Mouse (Mus musculus): Measurements from ENCODE around the gene Ccng2. TPM values are rescaled to one million over a fixed set of nuclear protein-coding genes. Genes with fewer than 3 reads are reported as not detected.

Ccng2 gene
- 12.5 and 13.3 TPM in 2 replicates for polyA plus RNA-seq (2015; fragmentation: Nextera tagmentation; extraction: Ambion mirVana)

GRCm38 (mm10) chr5:93266883-93267704 lies at the start of gene Ccng2:
Gene Ccng2 (plus strand): TSS chr5:93267257.
- Histone ChIP-seq H3K9ac (replicated peaks) (peak within 1 kb of the TSS; percentile 97), H3K4me1 (ENCODE audit: insufficient read depth) (peaks cover 11% of the 10 kb centered on the region), H3K27ac (ENCODE audit: low read depth) (peak within 1 kb of the TSS; percentile 95), H3K27me3 (ENCODE audit: insufficient read depth, low read length) (no peaks in the 10 kb centered on the region), H3K4me3 (ENCODE audit: low read depth, low read length) (peak within 1 kb of the TSS; percentile 93), H3K4me2 (ENCODE audit: low read depth, low read length) (peak within 1 kb of the TSS; percentile 79), H3K9me3 (ENCODE audit: low read length) (no peaks in the 10 kb centered on the region), H3K36me3 (replicated peaks; ENCODE audit: insufficient read depth, low read length) (peaks cover 21% of the 10 kb centered on the region)
- under 1% methylated on average over 54 of the region's 54 CpGs for WGBS (ENCODE audit: insufficient replicate concordance)
- peak; percentile 92 for DNase-seq
- ATAC-seq, result peak; percentile 91
- TF ChIP-seq EP300 (IDR thresholded peaks at IDR 0.05; ENCODE audit: low read depth) (peak; percentile 83), CTCF (IDR thresholded peaks at IDR 0.05; ENCODE audit: low read depth) (peak; percentile 44)

- H3K4me3 ChIP-seq (ENCODE audit: low read depth, low read length), result no peak overlapping the region
- H3K36me3 ChIP-seq (replicated peaks; ENCODE audit: insufficient read depth, low read length), result no peaks in the 10 kb centered on the region
- no peak for DNase-seq
- no peak overlapping the region for H3K27ac ChIP-seq (ENCODE audit: low read depth)
- TF ChIP-seq CTCF (IDR thresholded peaks at IDR 0.05; ENCODE audit: low read depth) (no peak), EP300 (IDR thresholded peaks at IDR 0.05; ENCODE audit: low read depth) (no peak)
- H3K4me1 ChIP-seq (ENCODE audit: insufficient read depth), result no peaks in the 10 kb centered on the region
- H3K27me3 ChIP-seq (ENCODE audit: insufficient read depth, low read length), result no peaks in the 10 kb centered on the region
- no peak overlapping the region for H3K4me2 ChIP-seq (ENCODE audit: low read depth, low read length)
- no peaks in the 10 kb centered on the region for H3K9me3 ChIP-seq (ENCODE audit: low read length)
- no peak for ATAC-seq
- H3K9ac ChIP-seq (replicated peaks), result no peak overlapping the region
- WGBS (ENCODE audit: insufficient replicate concordance), result 67% methylated on average over 3 of the region's 3 CpGs
These were observed 48.7 kb upstream of the Ccng2 start for GRCm38 (mm10) chr5:93218375-93218774.

GRCm38 (mm10) chr5:93221661-93222060 lies 45.4 kb upstream of the Ccng2 start:
- no peaks in the 10 kb centered on the region for H3K27me3 ChIP-seq (ENCODE audit: insufficient read depth, low read length)
- H3K9me3 ChIP-seq (ENCODE audit: low read length), result no peaks in the 10 kb centered on the region
- no peaks in the 10 kb centered on the region for H3K4me1 ChIP-seq (ENCODE audit: insufficient read depth)
- no peak overlapping the region for H3K27ac ChIP-seq (ENCODE audit: low read depth)
- TF ChIP-seq EP300 (IDR thresholded peaks at IDR 0.05; ENCODE audit: low read depth), result no peak
- no peak for TF ChIP-seq CTCF (IDR thresholded peaks at IDR 0.05; ENCODE audit: low read depth)
- H3K36me3 ChIP-seq (replicated peaks; ENCODE audit: insufficient read depth, low read length), result no peaks in the 10 kb centered on the region
- no peak for DNase-seq
- ATAC-seq, result no peak
- H3K9ac ChIP-seq (replicated peaks), result no peak overlapping the region
- no peak overlapping the region for H3K4me3 ChIP-seq (ENCODE audit: low read depth, low read length)
- no peak overlapping the region for H3K4me2 ChIP-seq (ENCODE audit: low read depth, low read length)
- WGBS (ENCODE audit: insufficient replicate concordance), result 65% methylated on average over 3 of the region's 3 CpGs

GRCm38 (mm10) chr5:93224549-93224948 lies 42.5 kb upstream of the Ccng2 start:
- Histone ChIP-seq H3K4me3 (ENCODE audit: low read depth, low read length) (no peak overlapping the region), H3K4me1 (ENCODE audit: insufficient read depth) (peaks cover 7% of the 10 kb centered on the region; the same call in 1 of the 2 replicates), H3K9ac (replicated peaks) (no peak overlapping the region), H3K9me3 (ENCODE audit: low read length) (no peaks in the 10 kb centered on the region), H3K27ac (ENCODE audit: low read depth) (no peak overlapping the region), H3K36me3 (replicated peaks; ENCODE audit: insufficient read depth, low read length) (no peaks in the 10 kb centered on the region), H3K27me3 (ENCODE audit: insufficient read depth, low read length) (no peaks in the 10 kb centered on the region), H3K4me2 (ENCODE audit: low read depth, low read length) (no peak overlapping the region)
- ATAC-seq (no peak), DNase-seq (no peak)
- TF ChIP-seq EP300 (IDR thresholded peaks at IDR 0.05; ENCODE audit: low read depth) (no peak), CTCF (IDR thresholded peaks at IDR 0.05; ENCODE audit: low read depth) (no peak)
- 75% methylated on average over 2 of the region's 2 CpGs for WGBS (ENCODE audit: insufficient replicate concordance)

- Histone ChIP-seq H3K4me2 (ENCODE audit: low read depth, low read length) (no peak overlapping the region; the same call in 1 of the 2 replicates), H3K27me3 (ENCODE audit: insufficient read depth, low read length) (no peaks in the 10 kb centered on the region), H3K9me3 (ENCODE audit: low read length) (no peaks in the 10 kb centered on the region), H3K27ac (ENCODE audit: low read depth) (no peak overlapping the region), H3K36me3 (replicated peaks; ENCODE audit: insufficient read depth, low read length) (no peaks in the 10 kb centered on the region), H3K9ac (replicated peaks) (no peak overlapping the region), H3K4me1 (ENCODE audit: insufficient read depth) (peaks cover 7% of the 10 kb centered on the region; the same call in 1 of the 2 replicates), H3K4me3 (ENCODE audit: low read depth, low read length) (no peak overlapping the region)
- 72% methylated on average over 3 of the region's 3 CpGs for WGBS (ENCODE audit: insufficient replicate concordance)
- no peak for ATAC-seq
- no peak for TF ChIP-seq CTCF (IDR thresholded peaks at IDR 0.05; ENCODE audit: low read depth)
- no peak for TF ChIP-seq EP300 (IDR thresholded peaks at IDR 0.05; ENCODE audit: low read depth)
- no peak for DNase-seq
These were observed 39.9 kb upstream of the Ccng2 start for GRCm38 (mm10) chr5:93227157-93227556.

- no peaks in the 10 kb centered on the region for H3K27me3 ChIP-seq (ENCODE audit: insufficient read depth, low read length)
- H3K4me3 ChIP-seq (ENCODE audit: low read depth, low read length), result no peak overlapping the region
- DNase-seq, result no peak
- H3K9me3 ChIP-seq (ENCODE audit: low read length), result no peaks in the 10 kb centered on the region
- no peak for TF ChIP-seq EP300 (IDR thresholded peaks at IDR 0.05; ENCODE audit: low read depth)
- TF ChIP-seq CTCF (IDR thresholded peaks at IDR 0.05; ENCODE audit: low read depth), result no peak
- no peak overlapping the region for H3K4me2 ChIP-seq (ENCODE audit: low read depth, low read length)
- 45% methylated on average over 2 of the region's 2 CpGs for WGBS (ENCODE audit: insufficient replicate concordance)
- peaks cover 19% of the 10 kb centered on the region for H3K4me1 ChIP-seq (ENCODE audit: insufficient read depth)
- no peak overlapping the region for H3K9ac ChIP-seq (replicated peaks)
- ATAC-seq, result no peak
- H3K36me3 ChIP-seq (replicated peaks; ENCODE audit: insufficient read depth, low read length), result no peaks in the 10 kb centered on the region
- no peak overlapping the region for H3K27ac ChIP-seq (ENCODE audit: low read depth)
These were observed 37.5 kb upstream of the Ccng2 start for GRCm38 (mm10) chr5:93229527-93229926.

All from liver, postnatal 0 days (tissue).